Mouse (Mus musculus): ENCODE measurements around the gene Iqsec1. TPM values are rescaled to one million over a fixed set of nuclear protein-coding genes. Genes with fewer than 3 reads are reported as not detected.
A peak's percentile ranks its signal among the peaks of the same experiment; 100 is the strongest.

The Iqsec1 gene
- polyA plus RNA-seq, 1 experiment = 230 TPM

DNA sequence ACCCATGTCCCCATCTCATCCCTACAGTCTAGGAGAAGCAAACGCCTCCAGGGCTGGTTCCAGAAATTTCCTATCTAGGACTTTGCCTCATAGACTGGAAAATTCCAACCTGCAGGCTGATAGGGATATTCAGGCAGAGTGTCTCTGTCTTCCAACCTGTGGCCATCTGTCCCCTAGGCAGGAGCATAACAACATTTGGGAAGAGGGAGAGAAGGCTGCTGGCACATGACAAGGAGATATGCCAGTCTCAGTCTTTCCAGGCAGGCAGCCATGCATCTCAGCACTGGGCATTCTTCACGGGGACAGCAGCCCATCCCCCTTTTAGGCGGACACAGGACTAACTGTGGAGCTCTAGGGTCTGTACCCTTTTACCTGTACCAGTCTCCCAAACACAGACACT, 176.4 kb downstream of the Iqsec1 start:
- H3K4me3 ChIP-seq (ENCODE audit: extremely low read depth, insufficient read depth, insufficient read length) = no peak overlapping the region
- H3K27ac ChIP-seq (ENCODE audit: insufficient read depth, low read length) = no peak overlapping the region
- TF ChIP-seq POLR2A (IDR thresholded peaks at IDR 0.05; ENCODE audit: low read depth, low read length) (no peak), CTCF (IDR thresholded peaks at IDR 0.05; ENCODE audit: extremely low read depth, insufficient read depth, insufficient read length, insufficient replicate concordance) (no peak)
- H3K27me3 ChIP-seq (ENCODE audit: control insufficient read depth, insufficient read depth, low read length) = no peaks in the 10 kb centered on the region
- H3K36me3 ChIP-seq (ENCODE audit: control insufficient read depth, insufficient read depth, low read length) = no peaks in the 10 kb centered on the region
- no peak for DNase-seq (ENCODE audit: low read depth in 1 of 2, low spot score in 2 of 2)
- 75% methylated on average over 3 of the region's 3 CpGs for WGBS
- peaks cover 6% of the 10 kb centered on the region; the same call in 1 of the 2 replicates for H3K4me1 ChIP-seq (ENCODE audit: control insufficient read depth, insufficient read depth, insufficient read length)

DNA sequence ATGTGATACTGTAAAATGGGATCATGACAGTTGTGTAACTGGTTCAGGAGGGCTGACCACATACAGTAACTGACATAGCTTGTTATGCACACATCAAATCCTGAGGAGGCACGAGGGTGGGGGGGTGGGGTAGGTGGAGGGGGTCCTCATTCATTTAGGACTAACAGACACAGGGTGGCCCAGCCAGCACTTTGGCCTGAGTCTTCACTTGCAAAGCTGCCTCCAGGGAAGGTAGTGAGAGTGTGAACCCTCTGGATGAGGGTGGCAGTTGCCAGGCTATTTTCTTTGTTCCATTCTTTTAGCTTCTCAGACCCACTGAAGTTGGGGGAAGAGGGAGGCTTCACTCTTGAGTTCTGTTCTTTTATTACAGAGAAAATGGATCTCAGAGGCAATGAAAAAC, 177.9 kb downstream of the Iqsec1 start:
- no peaks in the 10 kb centered on the region for H3K27me3 ChIP-seq (ENCODE audit: control insufficient read depth, insufficient read depth, low read length)
- TF ChIP-seq CTCF (IDR thresholded peaks at IDR 0.05; ENCODE audit: extremely low read depth, insufficient read depth, insufficient read length, insufficient replicate concordance) = no peak
- TF ChIP-seq POLR2A (IDR thresholded peaks at IDR 0.05; ENCODE audit: low read depth, low read length) = no peak
- 46% methylated on average over 1 of the region's 1 CpGs for WGBS
- H3K36me3 ChIP-seq (ENCODE audit: control insufficient read depth, insufficient read depth, low read length) = no peaks in the 10 kb centered on the region
- no peak overlapping the region for H3K4me3 ChIP-seq (ENCODE audit: extremely low read depth, insufficient read depth, insufficient read length)
- no peak overlapping the region for H3K27ac ChIP-seq (ENCODE audit: insufficient read depth, low read length)
- no peak for DNase-seq (ENCODE audit: low read depth in 1 of 2, low spot score in 2 of 2)
- H3K4me1 ChIP-seq (ENCODE audit: control insufficient read depth, insufficient read depth, insufficient read length) = peaks cover 8% of the 10 kb centered on the region; the same call in 1 of the 2 replicates

DNA sequence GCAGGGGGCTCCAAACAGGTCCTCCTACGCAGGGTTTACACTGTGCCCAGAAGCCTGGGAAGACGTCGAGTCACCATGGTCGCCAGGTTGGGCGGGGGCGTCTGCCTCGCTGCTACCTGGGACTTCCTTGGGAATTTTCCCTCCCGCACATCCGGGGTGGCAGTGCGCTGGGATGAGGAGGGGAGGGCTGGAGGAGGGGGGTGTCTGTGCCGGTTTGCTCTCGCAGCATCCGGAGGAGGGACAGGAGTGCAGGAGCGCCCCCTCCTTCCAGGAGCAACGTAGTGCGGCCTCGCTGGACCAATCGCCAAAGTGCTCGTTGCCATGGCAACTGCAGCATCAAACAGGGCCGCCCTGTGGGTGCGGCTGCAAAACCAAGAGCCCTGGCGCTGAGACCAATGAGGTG, 178.5 kb downstream of the Iqsec1 start:
- DNase-seq (ENCODE audit: low read depth in 1 of 2, low spot score in 2 of 2) = peak; percentile 66 to 70
- 18% methylated on average over 22 of the region's 22 CpGs for WGBS
- no peaks in the 10 kb centered on the region for H3K36me3 ChIP-seq (ENCODE audit: control insufficient read depth, insufficient read depth, low read length)
- H3K27ac ChIP-seq (ENCODE audit: insufficient read depth, low read length) = no peak overlapping the region
- TF ChIP-seq CTCF (IDR thresholded peaks at IDR 0.05; ENCODE audit: extremely low read depth, insufficient read depth, insufficient read length, insufficient replicate concordance) (no peak), POLR2A (IDR thresholded peaks at IDR 0.05; ENCODE audit: low read depth, low read length) (no peak)
- H3K27me3 ChIP-seq (ENCODE audit: control insufficient read depth, insufficient read depth, low read length) = no peaks in the 10 kb centered on the region
- peaks cover 8% of the 10 kb centered on the region; the same call in 1 of the 2 replicates for H3K4me1 ChIP-seq (ENCODE audit: control insufficient read depth, insufficient read depth, insufficient read length)
- no peak overlapping the region for H3K4me3 ChIP-seq (ENCODE audit: extremely low read depth, insufficient read depth, insufficient read length)

- Histone ChIP-seq H3K27me3 (ENCODE audit: control insufficient read depth, insufficient read depth, low read length) (no peaks in the 10 kb centered on the region), H3K36me3 (ENCODE audit: control insufficient read depth, insufficient read depth, low read length) (no peaks in the 10 kb centered on the region), H3K4me3 (ENCODE audit: extremely low read depth, insufficient read depth, insufficient read length) (no peak overlapping the region), H3K4me1 (ENCODE audit: control insufficient read depth, insufficient read depth, insufficient read length) (peaks cover 8% of the 10 kb centered on the region; the same call in 1 of the 2 replicates), H3K27ac (ENCODE audit: insufficient read depth, low read length) (no peak overlapping the region)
- no peak for TF ChIP-seq POLR2A (IDR thresholded peaks at IDR 0.05; ENCODE audit: low read depth, low read length)
- no peak for TF ChIP-seq CTCF (IDR thresholded peaks at IDR 0.05; ENCODE audit: extremely low read depth, insufficient read depth, insufficient read length, insufficient replicate concordance)
- 61% methylated on average over 11 of the region's 11 CpGs for WGBS
- no peak for DNase-seq (ENCODE audit: low read depth in 1 of 2, low spot score in 2 of 2)
Measured at GRCm38 (mm10) chr6:90809077-90809840, 179.2 kb downstream of the Iqsec1 start.

DNA sequence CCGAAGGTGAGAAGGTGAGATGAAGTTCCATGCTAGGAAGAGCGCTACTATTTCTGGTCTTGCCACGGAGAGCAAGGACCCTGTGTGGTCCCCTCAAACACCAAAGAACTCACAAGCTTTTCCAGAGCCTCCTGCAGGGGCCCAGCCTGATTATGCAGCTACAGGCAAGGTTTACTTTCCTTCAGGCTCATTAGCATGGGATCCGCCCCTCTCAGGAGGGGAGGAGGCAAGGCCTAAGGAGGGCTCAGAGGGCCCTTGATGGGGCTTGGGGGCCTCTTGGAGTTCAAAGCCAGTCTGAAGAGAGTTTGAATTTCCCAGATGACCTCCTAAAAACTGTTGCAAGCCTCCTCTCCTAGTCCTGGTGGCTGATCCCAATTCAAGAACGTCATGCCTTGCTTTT, 179.9 kb downstream of the Iqsec1 start:
- no peak for TF ChIP-seq POLR2A (IDR thresholded peaks at IDR 0.05; ENCODE audit: low read depth, low read length)
- no peak for TF ChIP-seq CTCF (IDR thresholded peaks at IDR 0.05; ENCODE audit: extremely low read depth, insufficient read depth, insufficient read length, insufficient replicate concordance)
- Histone ChIP-seq H3K4me1 (ENCODE audit: control insufficient read depth, insufficient read depth, insufficient read length) (peaks cover 8% of the 10 kb centered on the region; the same call in 1 of the 2 replicates), H3K27ac (ENCODE audit: insufficient read depth, low read length) (no peak overlapping the region), H3K27me3 (ENCODE audit: control insufficient read depth, insufficient read depth, low read length) (no peaks in the 10 kb centered on the region), H3K4me3 (ENCODE audit: extremely low read depth, insufficient read depth, insufficient read length) (no peak overlapping the region), H3K36me3 (ENCODE audit: control insufficient read depth, insufficient read depth, low read length) (no peaks in the 10 kb centered on the region)
- DNase-seq (ENCODE audit: low read depth in 1 of 2, low spot score in 2 of 2) = no peak
- 53% methylated on average over 5 of the region's 5 CpGs for WGBS

- WGBS = 82% methylated on average over 3 of the region's 3 CpGs
- Histone ChIP-seq H3K27me3 (ENCODE audit: control insufficient read depth, insufficient read depth, low read length) (no peaks in the 10 kb centered on the region), H3K4me3 (ENCODE audit: extremely low read depth, insufficient read depth, insufficient read length) (no peak overlapping the region), H3K36me3 (ENCODE audit: control insufficient read depth, insufficient read depth, low read length) (no peaks in the 10 kb centered on the region), H3K27ac (ENCODE audit: insufficient read depth, low read length) (no peak overlapping the region), H3K4me1 (ENCODE audit: control insufficient read depth, insufficient read depth, insufficient read length) (peaks cover 8% of the 10 kb centered on the region; the same call in 1 of the 2 replicates)
- TF ChIP-seq CTCF (IDR thresholded peaks at IDR 0.05; ENCODE audit: extremely low read depth, insufficient read depth, insufficient read length, insufficient replicate concordance) (no peak), POLR2A (IDR thresholded peaks at IDR 0.05; ENCODE audit: low read depth, low read length) (no peak)
- DNase-seq (ENCODE audit: low read depth in 1 of 2, low spot score in 2 of 2) = no peak
Measured at GRCm38 (mm10) chr6:90808134-90808533, 180.4 kb downstream of the Iqsec1 start.

DNA sequence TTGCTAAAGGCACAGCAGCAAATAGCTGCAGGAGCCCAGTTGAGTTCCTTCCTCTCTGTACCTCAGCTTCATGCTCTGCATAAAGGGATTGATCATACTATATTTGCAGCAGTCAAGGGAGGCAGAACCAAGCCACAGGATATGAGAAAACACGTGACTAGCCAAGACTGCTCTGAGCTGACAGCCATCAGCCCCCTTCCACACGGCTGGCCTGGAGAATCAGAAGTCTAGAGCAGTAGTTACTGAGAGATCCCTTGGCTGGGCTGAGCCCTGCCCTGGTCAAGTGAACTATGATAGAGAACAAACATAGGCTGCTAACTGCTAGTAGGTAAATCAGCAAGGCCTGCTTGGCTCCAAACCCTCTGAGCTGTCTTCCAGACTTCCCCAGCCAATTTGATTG, 180.9 kb downstream of the Iqsec1 start:
- no peaks in the 10 kb centered on the region for H3K36me3 ChIP-seq (ENCODE audit: control insufficient read depth, insufficient read depth, low read length)
- H3K27ac ChIP-seq (ENCODE audit: insufficient read depth, low read length) = no peak overlapping the region
- TF ChIP-seq POLR2A (IDR thresholded peaks at IDR 0.05; ENCODE audit: low read depth, low read length) = no peak
- no peak for TF ChIP-seq CTCF (IDR thresholded peaks at IDR 0.05; ENCODE audit: extremely low read depth, insufficient read depth, insufficient read length, insufficient replicate concordance)
- no peak for DNase-seq (ENCODE audit: low read depth in 1 of 2, low spot score in 2 of 2)
- H3K4me1 ChIP-seq (ENCODE audit: control insufficient read depth, insufficient read depth, insufficient read length) = peaks cover 8% of the 10 kb centered on the region; the same call in 1 of the 2 replicates
- H3K27me3 ChIP-seq (ENCODE audit: control insufficient read depth, insufficient read depth, low read length) = no peaks in the 10 kb centered on the region
- WGBS = 18% methylated on average over 2 of the region's 2 CpGs
- no peak overlapping the region for H3K4me3 ChIP-seq (ENCODE audit: extremely low read depth, insufficient read depth, insufficient read length)

All from spleen, adult 2 months (tissue).